Mouse (Mus musculus) MEL (cell line): ENCODE measurements around the gene Rab34. TPM values are rescaled to one million over a fixed set of nuclear protein-coding genes. Genes with fewer than 3 reads are reported as not detected.

Experiments
- DNase-seq: peaks from one replicate; pipeline ENCODE4 v3.0.0; 2011; ENCODE audit warnings: low read depth, low spot score
- H3K27ac ChIP-seq: 2 replicates; pipeline ENCODE4 v1.5.1; 2012; ENCODE audit warnings: low read depth, mild to moderate bottlenecking, control low read depth, low read length, moderate library complexity; ENCODE audit not compliant: control insufficient read depth
- H3K27me3 ChIP-seq, 2 experiments: fragments of 150-350 bp in 1 of 2; sonication (generic) in 1 of 2; 2 replicates each; pipeline ENCODE4 v1.6.1; 2012; ENCODE audit warnings: low read length in 2 of 2, mild to moderate bottlenecking in 2 of 2, improper control_type of control experiment in 1 of 2, moderate library complexity in 1 of 2; ENCODE audit not compliant: insufficient read depth in 2 of 2, control insufficient read depth in 1 of 2
- H3K36me3 ChIP-seq, 2 experiments: 2 replicates each; pipeline ENCODE4 v1.6.1; 2012 to 2014; ENCODE audit warnings: low read length in 2 of 2, improper control_type of control experiment in 1 of 2, inconsistent platforms in 1 of 2, mild to moderate bottlenecking in 1 of 2; ENCODE audit not compliant: insufficient read depth in 2 of 2, control insufficient read depth in 1 of 2
- H3K4me1 ChIP-seq, 2 experiments: fragments of 150-350 bp in 1 of 2; sonication (generic) in 1 of 2; 2 replicates each; pipeline ENCODE4 v1.6.1; 2012; ENCODE audit warnings: low read length in 2 of 2, improper control_type of control experiment in 1 of 2, mild to moderate bottlenecking in 1 of 2; ENCODE audit not compliant: insufficient read depth in 2 of 2, control insufficient read depth in 1 of 2
- H3K4me3 ChIP-seq, 2 experiments: fragments of 150-350 bp in 1 of 2; sonication (generic) in 1 of 2; 2 replicates each; pipeline ENCODE4 v1.5.1; 2012; ENCODE audit warnings: low read depth in 2 of 2, low read length in 2 of 2, mild to moderate bottlenecking in 2 of 2, moderate library complexity in 2 of 2, control low read depth in 1 of 2, improper control_type of control experiment in 1 of 2; ENCODE audit not compliant: control insufficient read depth in 1 of 2, insufficient read depth in 1 of 2
- H3K79me2 ChIP-seq: 2 replicates; pipeline ENCODE4 v1.6.1; 2012; ENCODE audit warnings: mild to moderate bottlenecking, low read length, moderate library complexity; ENCODE audit not compliant: control insufficient read depth, poor library complexity, insufficient read depth
- H3K9ac ChIP-seq: 2 replicates; pipeline ENCODE4 v1.6.1; 2012; ENCODE audit warnings: low read depth, mild to moderate bottlenecking, control low read depth, low read length, moderate library complexity; ENCODE audit not compliant: control insufficient read depth, poor library complexity, severe bottlenecking
- H3K9me3 ChIP-seq: fragments of 150-350 bp; sonication (generic); replicated peaks from 2 replicates; pipeline ENCODE4 v1.6.1; 2012; ENCODE audit warnings: mild to moderate bottlenecking, low read length, improper control_type of control experiment, moderate library complexity; ENCODE audit not compliant: insufficient read depth
- BHLHE40 ChIP-seq: IDR thresholded peaks from 2 replicates; pipeline ENCODE4 v1.6.1; 2012; ENCODE audit warnings: low read depth, mild to moderate bottlenecking, inconsistent platforms, low read length, improper control_type of control experiment, borderline replicate concordance
- CHD1 ChIP-seq: IDR thresholded peaks from 2 replicates; pipeline ENCODE4 v1.6.1; 2012; ENCODE audit warnings: low read depth, mild to moderate bottlenecking, inconsistent platforms, low read length, improper control_type of control experiment
- E2F4 ChIP-seq: IDR thresholded peaks from 2 replicates; pipeline ENCODE4 v1.6.1; 2011; ENCODE audit warnings: low read depth, low read length, improper control_type of control experiment, borderline replicate concordance
- ETS1 ChIP-seq: IDR thresholded peaks from 2 replicates; pipeline ENCODE4 v1.6.1; 2012; ENCODE audit warnings: low read depth, mild to moderate bottlenecking, inconsistent platforms, low read length, improper control_type of control experiment, moderate library complexity
- HCFC1 ChIP-seq: IDR thresholded peaks from 2 replicates; pipeline ENCODE4 v1.6.1; 2012; ENCODE audit warnings: low read depth, mild to moderate bottlenecking, inconsistent platforms, low read length, improper control_type of control experiment, moderate library complexity
- JUND ChIP-seq: IDR thresholded peaks from 2 replicates; pipeline ENCODE4 v1.6.1; 2011; ENCODE audit warnings: low read depth, mild to moderate bottlenecking, improper control_type of control experiment, low read length
- MYB ChIP-seq: IDR thresholded peaks from 2 replicates; pipeline ENCODE4 v1.6.1; 2011; ENCODE audit warnings: mild to moderate bottlenecking, low read depth, low read length, improper control_type of control experiment
- NELFE ChIP-seq: IDR thresholded peaks from 2 replicates; pipeline ENCODE4 v1.6.1; 2011; ENCODE audit warnings: low read depth, low read length, improper control_type of control experiment
- POLR2A ChIP-seq, 2 experiments: IDR thresholded peaks; 2 replicates each; pipeline ENCODE4 v1.6.1; 2011 to 2012; ENCODE audit warnings: low read length in 2 of 2, mild to moderate bottlenecking in 2 of 2, control low read depth in 1 of 2, improper control_type of control experiment in 1 of 2, low read depth in 1 of 2, moderate library complexity in 1 of 2; ENCODE audit not compliant: control insufficient read depth in 1 of 2, insufficient read depth in 1 of 2, poor library complexity in 1 of 2
- RAD21 ChIP-seq: IDR thresholded peaks from 2 replicates; pipeline ENCODE4 v1.6.1; 2011; ENCODE audit warnings: mild to moderate bottlenecking, low read depth, low read length, improper control_type of control experiment
- ZNF384 ChIP-seq: IDR thresholded peaks from 2 replicates; pipeline ENCODE4 v1.6.1; 2012; ENCODE audit warnings: low read depth, mild to moderate bottlenecking, inconsistent platforms, low read length, improper control_type of control experiment
- polyA plus RNA-seq, 2 experiments: library from polyadenylated mRNA; stranded (reverse) in 1 of 2; unstranded in 1 of 2; fragments of >175 nt in 1 of 2; fragments of >200 nt in 1 of 2; gene quantifications; 2 replicates each; pipeline versions ENCODE4 v1.2.1 to v1.2.4; 2012; ENCODE audit warnings: low replicate concordance in 2 of 2, low read depth in 1 of 2; ENCODE audit not compliant: insufficient read length in 2 of 2, insufficient read depth in 1 of 2, missing spikeins in 1 of 2
- total RNA-seq: library from RNA; depleted of rRNA; stranded (reverse); fragments of 300-350 nt; gene quantifications from 2 replicates; pipeline ENCODE4 v1.2.3, GENCODE M21; 2012

The Rab34 gene
- total and polyA plus RNA-seq, 3 experiments: 20.8 to 42.9 TPM; not detected in 1

DNA sequence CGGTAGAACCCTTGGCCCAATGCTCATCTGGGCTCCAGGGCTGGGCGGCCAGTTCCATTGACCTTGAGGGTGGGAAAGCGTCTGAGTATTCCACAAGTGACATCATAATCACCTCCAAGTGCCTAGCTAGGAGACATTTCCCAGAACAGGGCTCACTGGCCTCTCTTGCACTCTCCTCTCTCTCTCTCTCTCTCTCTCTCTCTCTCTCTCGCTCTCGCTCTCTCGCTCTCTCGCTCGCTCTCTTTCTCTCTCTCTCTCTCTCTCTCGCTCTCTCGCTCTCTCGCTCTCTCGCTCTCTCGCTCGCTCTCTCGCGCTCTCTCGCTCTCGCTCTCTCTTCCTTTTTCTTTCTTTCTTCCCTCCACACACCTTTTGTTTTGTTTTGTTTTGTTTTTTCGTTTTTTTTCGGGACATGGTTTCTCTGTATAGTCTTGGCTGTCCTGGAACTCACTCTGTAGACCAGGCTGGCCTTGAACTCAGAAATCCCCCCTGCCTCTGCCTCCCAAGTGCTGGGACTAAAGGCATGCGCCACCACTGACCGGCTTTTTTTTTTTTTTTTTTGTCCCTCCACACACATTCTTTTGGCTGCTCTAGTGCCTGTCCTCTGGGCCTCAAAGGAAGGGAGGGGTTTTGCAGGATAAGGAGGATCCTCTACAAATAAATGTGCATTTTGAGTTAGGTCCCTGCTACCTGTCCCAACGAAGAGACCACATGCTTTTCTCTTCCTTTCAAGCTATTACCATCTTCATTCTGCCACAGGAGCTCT, 7.1 kb downstream of the Rab34 start:
- no peak overlapping the region for H3K27ac ChIP-seq
- TF ChIP-seq HCFC1 (no peak), ZNF384 (peak; percentile 65), ETS1 (no peak), JUND (peak; percentile 95; the same call in 1 of the 2 replicates), POLR2A (IDR thresholded peaks at IDR 0.05; ENCODE audit: control insufficient read depth in 1 of 2, insufficient read depth in 1 of 2, low read depth in 1 of 2, low read length in 2 of 2, poor library complexity in 1 of 2) (0 out of 4 replicates have a peak, but pooled peaks of 1 of the 2 experiments have one; percentile 9)
- TF ChIP-seq, all 39 proteins: peak for 3
- Histone ChIP-seq H3K36me3 (peaks cover 0 to 2% of the 10 kb centered on the region in 2 experiments; a peak in 1 of 4 replicates), H3K4me1 (peaks cover 0 to 9% of the 10 kb centered on the region in 2 experiments; a peak in 3 of 4 replicates), H3K4me3 (peak overlapping the region; percentile 88 to 100), H3K9me3 (no peaks in the 10 kb centered on the region), H3K27me3 (no peaks in the 10 kb centered on the region), H3K9ac (peak overlapping the region; percentile 62), H3K79me2 (no peaks in the 10 kb centered on the region)
- peak; percentile 30 for DNase-seq

DNA sequence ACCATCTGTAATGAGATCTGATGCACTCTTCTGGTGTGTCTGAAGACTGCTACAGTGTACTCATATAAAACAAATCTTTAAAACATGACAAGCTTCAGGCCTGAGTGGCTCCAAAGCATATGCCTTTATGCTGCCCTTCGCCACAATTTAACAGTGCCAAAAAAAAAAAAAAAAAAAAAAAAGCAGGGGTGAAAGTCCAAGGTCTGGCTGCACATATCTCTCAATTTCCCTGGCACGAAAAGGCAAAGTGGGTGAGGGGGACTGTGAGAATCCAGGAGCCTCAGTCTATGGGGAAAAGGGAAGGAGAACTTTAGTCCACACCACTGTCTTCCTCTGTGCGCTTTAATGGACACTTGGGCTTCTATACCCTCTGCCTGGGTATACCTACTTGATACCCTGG, 14.1 kb downstream of the Rab34 start:
- Histone ChIP-seq H3K4me1 (no peaks in the 10 kb centered on the region), H3K27ac (no peak overlapping the region), H3K9ac (no peak overlapping the region), H3K9me3 (no peaks in the 10 kb centered on the region), H3K36me3 (peaks cover 0 to 3% of the 10 kb centered on the region in 2 experiments; a peak in 1 of 4 replicates), H3K79me2 (no peaks in the 10 kb centered on the region), H3K27me3 (no peaks in the 10 kb centered on the region), H3K4me3 (no peak overlapping the region)
- peak; percentile 53 for TF ChIP-seq ZNF384
- no peak for TF ChIP-seq E2F4
- DNase-seq: no peak

DNA sequence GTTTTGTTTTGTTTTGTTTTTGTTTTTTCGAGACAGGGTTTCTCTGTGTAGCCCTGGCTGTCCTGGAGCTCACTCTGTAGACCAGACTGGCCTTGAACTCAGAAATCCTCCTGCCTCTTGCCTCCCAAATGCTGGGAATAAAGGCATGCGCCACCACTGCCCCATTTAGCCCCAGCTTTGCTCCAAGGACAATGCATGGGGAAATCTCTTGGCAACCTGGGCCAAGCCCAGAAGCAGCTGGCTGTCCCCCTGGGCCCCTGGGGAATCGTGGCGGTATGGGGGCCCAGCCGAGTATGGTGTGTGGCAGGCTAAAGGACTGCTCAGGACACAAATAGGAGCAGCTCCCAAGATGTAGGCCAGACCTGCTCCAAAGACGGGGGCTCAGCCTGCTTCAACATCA, 16.1 kb downstream of the Rab34 start:
- Histone ChIP-seq H3K27ac (no peak overlapping the region), H3K4me3 (no peak overlapping the region), H3K4me1 (no peaks in the 10 kb centered on the region), H3K9ac (no peak overlapping the region), H3K79me2 (no peaks in the 10 kb centered on the region), H3K9me3 (no peaks in the 10 kb centered on the region), H3K27me3 (no peaks in the 10 kb centered on the region), H3K36me3 (peaks cover 0 to 10% of the 10 kb centered on the region in 2 experiments; a peak in 2 of 4 replicates)
- no peak for DNase-seq
- TF ChIP-seq BHLHE40 (no peak), NELFE (no peak), RAD21 (no peak), MYB (no peak), CHD1 (no peak)
